Mouse (Mus musculus): ENCODE measurements at regions not wholly inside any gene's neighbourhood (a gene's known extent, or its start where the extent isn't known, plus 50 kb on each side); places are given as distances from the start of the nearest gene placed in this dataset.
A peak's percentile ranks its signal among the peaks of the same experiment; 100 is the strongest.

DNA sequence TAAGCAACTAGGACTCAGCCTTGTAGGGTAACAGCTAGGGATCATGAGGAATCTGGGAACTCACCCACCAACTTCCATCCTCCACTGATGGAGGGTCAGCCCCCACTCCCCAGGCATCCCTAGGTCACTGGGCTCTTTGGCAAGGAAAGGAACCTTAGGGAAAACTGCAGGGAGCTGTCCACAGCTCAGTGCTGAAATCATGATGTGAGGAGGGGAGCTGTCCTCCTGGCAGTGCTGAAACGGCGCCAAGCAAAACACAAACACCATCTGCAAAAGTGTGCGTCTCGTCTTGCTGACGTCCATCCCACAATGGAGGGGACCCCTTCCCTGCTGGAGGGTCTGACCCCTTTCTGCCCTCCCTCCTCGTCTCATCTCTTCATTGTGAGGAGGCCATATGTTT is 68.6 kb upstream of the Rph3a start:
- DNase-seq (ENCODE audit: low spot score) = peak; percentile 2

- DNase-seq (ENCODE audit: low spot score) = no peak
These were observed 66.8 kb upstream of the Rph3a start for GRCm38 (mm10) chr5:121076741-121077140.

GRCm38 (mm10) chr5:121068821-121069220 is 58.9 kb upstream of the Rph3a start:
- no peak for DNase-seq (ENCODE audit: low spot score)

- no peak for DNase-seq (ENCODE audit: low spot score)
These were observed 54.8 kb upstream of the Rph3a start for GRCm38 (mm10) chr5:121064721-121065120.

DNA sequence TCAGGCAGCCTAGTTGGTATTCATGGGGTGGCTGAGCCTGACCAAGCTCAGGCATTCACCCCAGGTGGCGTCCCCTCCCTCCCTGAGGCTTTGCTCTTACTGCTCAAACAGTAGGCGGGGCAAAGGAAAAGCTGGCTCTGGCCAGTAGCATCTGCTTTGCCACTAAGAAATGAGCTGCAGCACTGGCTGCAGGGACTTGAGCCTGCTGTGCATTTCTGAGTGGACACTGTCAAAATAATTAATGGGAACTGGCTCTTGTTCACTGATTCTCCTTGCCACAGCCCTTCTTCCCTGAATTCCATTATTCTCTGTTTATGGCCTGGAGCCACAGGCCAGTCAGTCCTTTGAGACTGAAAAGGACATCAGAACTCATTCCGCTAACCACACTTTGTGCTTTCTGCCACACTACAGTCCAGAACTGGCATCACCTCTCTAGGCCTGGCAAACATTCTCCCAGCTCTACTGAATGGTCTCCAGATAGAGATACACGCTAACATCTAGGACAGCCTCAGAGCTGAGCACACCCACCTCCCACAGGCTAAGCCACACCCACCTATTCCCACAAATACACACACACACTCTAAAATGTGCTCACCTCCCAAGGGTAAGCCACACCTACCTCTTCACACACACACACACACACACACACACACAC is 53.2 kb upstream of the Rph3a start:
- DNase-seq (ENCODE audit: low spot score) = no peak

DNA sequence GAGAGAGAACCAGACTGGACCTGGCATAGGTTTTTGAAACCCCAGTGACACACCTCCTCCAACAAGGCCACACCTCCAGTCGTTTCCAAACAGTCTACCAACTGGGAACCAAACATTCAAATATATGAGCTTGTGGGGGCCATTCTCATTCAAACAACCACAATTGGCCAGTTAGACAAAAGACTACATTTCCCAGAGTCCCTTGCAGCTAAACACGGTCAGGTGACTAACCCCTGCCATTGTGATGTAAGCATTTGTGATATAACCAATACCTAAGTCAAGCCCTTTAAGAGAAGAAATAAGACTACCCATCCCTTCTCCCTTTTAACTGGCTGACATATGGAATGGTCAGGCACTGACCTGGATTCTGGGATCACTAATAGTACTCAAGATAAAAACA is 51.8 kb upstream of the Rph3a start:
- no peak for DNase-seq (ENCODE audit: low spot score)

All from spleen, adult 12 weeks (tissue).